Mouse (Mus musculus) ES-E14 (cell line): ENCODE results near the gene Opa3.

ENCODE experiments used
- CHD2 ChIP-seq: IDR thresholded peaks from 2 replicates; pipeline ENCODE4 v1.6.1; 2014; ENCODE audit warnings: mild to moderate bottlenecking, low read depth, low read length, inconsistent platforms
- ZC3H11A ChIP-seq: IDR thresholded peaks from 2 replicates; pipeline ENCODE4 v1.6.1; 2012; ENCODE audit warnings: low read depth, mild to moderate bottlenecking, inconsistent platforms, low read length, borderline replicate concordance

DNA sequence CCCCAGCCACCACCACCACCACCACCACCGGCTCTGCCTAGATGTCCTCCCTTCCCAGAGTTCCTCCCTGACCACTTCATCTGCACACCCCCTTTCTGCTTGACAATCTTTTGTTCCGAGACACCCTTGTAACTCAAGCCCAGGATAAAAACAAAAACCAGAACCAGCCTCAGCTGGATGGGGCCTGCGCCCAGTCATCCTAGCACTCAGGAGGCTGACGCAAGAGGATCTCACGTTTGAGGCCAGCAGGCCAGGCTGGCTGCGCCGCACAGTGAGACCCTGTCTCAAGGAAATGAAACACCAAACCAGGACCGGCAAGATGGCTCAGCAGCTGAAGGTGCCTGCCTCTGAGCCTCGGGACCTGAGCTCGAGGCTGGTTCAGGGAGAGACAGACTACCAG lies 38.9 kb downstream of the Opa3 start:
- no peak for TF ChIP-seq ZC3H11A
- no peak for TF ChIP-seq CHD2
